Mouse (Mus musculus) central nervous system, embryonic 11.5 days (tissue): Measurements from ENCODE around the gene Fgd5. TPM values are rescaled to one million over a fixed set of nuclear protein-coding genes. Genes with fewer than 3 reads are reported as not detected.

Experiments
- polyA plus RNA-seq: library from polyadenylated mRNA; depleted of rRNA; stranded (reverse); fragments of >200 nt; gene quantifications from 2 replicates; pipeline ENCODE4 v1.2.3, GENCODE M21; 2012; rRNA removed

Fgd5 gene
- polyA plus RNA-seq: 5.7 and 8.0 TPM in 2 replicates

DNA sequence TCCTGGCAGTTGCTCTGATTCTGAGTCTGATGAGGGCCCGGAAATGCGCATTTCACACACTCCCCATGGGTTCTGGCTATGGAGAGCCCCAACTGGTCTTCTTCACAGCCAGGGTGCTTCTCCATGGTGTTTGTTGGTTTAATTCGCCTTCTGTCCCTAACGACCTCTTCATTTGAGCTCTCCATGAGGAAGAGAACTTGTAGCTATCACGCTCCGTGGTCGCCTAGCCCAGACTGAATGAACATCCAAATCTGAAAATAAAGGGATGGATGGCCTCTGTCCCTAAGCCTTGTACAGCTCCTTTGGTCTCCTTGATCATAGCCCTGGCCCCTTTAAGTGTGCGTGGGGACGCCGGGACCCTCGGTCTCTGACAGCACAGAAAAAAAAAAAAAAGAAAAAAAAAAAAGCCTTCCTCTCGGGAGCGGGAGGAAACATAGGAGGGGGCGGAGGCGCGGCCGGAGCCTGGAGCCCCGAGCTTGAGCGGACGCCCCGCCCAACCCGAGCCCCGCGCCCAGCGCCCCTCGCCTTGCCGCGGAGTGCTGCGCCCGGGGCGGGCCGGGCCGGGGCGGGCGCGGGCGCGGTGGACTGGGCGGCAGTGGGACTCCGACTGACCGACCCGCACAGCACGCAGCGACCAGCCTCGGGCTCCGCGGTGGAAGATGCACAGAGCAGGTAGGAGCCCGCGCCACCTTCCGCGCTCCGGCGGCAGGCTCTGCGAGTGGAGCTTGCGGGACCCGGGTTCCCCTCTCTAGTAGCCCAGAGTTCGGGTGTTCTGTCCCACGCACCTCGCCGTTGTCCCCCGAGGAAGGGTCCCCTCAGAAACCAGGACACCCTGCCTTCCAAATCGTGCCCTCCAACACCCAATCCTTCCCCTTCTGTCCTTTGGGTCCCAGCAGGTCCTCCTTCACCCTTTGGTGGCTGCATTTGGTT, at the start of gene Fgd5:
TSS of gene Fgd5 (plus strand) at position 508 of the 930 bp plus-strand sequence.

DNA sequence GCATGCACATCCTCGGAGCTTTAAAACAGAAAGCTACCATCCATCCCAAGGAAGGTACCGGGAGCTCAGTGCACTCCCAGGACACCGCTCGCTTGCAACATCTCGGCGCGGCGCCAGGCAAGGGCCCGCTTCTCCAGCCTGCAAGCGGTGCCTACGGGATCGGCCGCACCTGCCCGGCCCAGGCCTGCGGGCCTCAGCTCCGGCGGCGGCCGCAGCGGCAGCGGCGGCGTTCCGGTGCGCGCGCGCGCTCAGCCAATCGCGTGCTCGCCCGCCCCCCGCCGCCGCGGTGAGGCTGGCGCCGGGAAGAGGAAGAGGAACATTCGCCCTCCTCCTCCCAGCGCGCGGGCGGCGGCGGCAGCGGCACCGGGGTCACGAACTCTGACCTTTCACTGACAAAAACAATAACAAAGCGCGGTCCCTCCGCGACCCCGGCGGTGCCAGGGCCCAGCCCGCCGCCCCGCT, 112.5 kb downstream of the Fgd5 start, which contains the start of gene Nr2c2:
TSS of gene Nr2c2 (plus strand) at position 261 of the 462 bp plus-strand sequence.

Other genes with a start within 250 kb of the Fgd5 start
- gene Grip2, start 151.6 kb upstream of the Fgd5 start, polyA plus RNA-seq: 1.8 and 3.0 TPM in 2 replicates
- gene Ccdc174, start 100.8 kb upstream of the Fgd5 start, polyA plus RNA-seq: 25.9 and 35.8 TPM in 2 replicates
- gene 4930590J08Rik, start 76.1 kb upstream of the Fgd5 start, polyA plus RNA-seq: 1.7 and 2.2 TPM in 2 replicates
- 19.7 and 30.5 TPM in 2 replicates for gene Nr2c2, start 112.5 kb downstream of the Fgd5 start, polyA plus RNA-seq
- 49.0 and 52.1 TPM in 2 replicates for gene Mrps25, start 205.2 kb downstream of the Fgd5 start, polyA plus RNA-seq
- 17.1 and 19.4 TPM in 2 replicates for gene Rbsn, start 236.0 kb downstream of the Fgd5 start, polyA plus RNA-seq